Mouse (Mus musculus) stomach, embryonic 16.5 days (tissue): ENCODE measurements at regions not wholly inside any gene's neighbourhood (a gene's known extent, or its start where the extent isn't known, plus 50 kb on each side); places are given as distances from the start of the nearest gene placed in this dataset.

ENCODE experiments used
- ATAC-seq: fragments of 200-750 bp; cut with Nextera tagmentation; 2 replicates; pipeline ENCODE4 v1.8.0; 2017; ENCODE audit warnings: moderate number of reproducible peaks, moderate TSS enrichment; ENCODE audit not compliant: insufficient read depth, low FRiP score
- H3K27ac ChIP-seq: fragments of 300-500 bp; sonication (generic); 2 replicates; pipeline ENCODE4 v1.5.1; 2014; ENCODE audit warnings: low read length
- H3K27me3 ChIP-seq: fragments of 300-500 bp; sonication (generic); 2 replicates; pipeline ENCODE4 v1.6.1; 2014; ENCODE audit warnings: low read length, control low read depth, mixed read lengths; ENCODE audit not compliant: control insufficient read depth, insufficient read depth
- H3K36me3 ChIP-seq: fragments of 300-500 bp; sonication (generic); 2 replicates; pipeline ENCODE4 v1.6.1; 2014; ENCODE audit warnings: low read length; ENCODE audit not compliant: control insufficient read depth, insufficient read depth
- H3K4me1 ChIP-seq: fragments of 300-500 bp; sonication (generic); 2 replicates; pipeline ENCODE4 v1.6.1; 2014; ENCODE audit warnings: low read length, control low read depth, mixed read lengths; ENCODE audit not compliant: control insufficient read depth, insufficient read depth
- H3K4me2 ChIP-seq: fragments of 300-500 bp; sonication (generic); 2 replicates; pipeline ENCODE4 v1.6.1; 2014; ENCODE audit warnings: low read depth, low read length, mixed read lengths
- H3K4me3 ChIP-seq: fragments of 300-500 bp; sonication (generic); replicated peaks from 2 replicates; pipeline ENCODE4 v1.5.1; 2014; ENCODE audit warnings: mild to moderate bottlenecking, low read length
- H3K9ac ChIP-seq: fragments of 300-500 bp; sonication (generic); 2 replicates; pipeline ENCODE4 v1.6.1; 2014; ENCODE audit warnings: low read length
- H3K9me3 ChIP-seq: fragments of 300-500 bp; sonication (generic); replicated peaks from 2 replicates; pipeline ENCODE4 v1.6.1; 2016; ENCODE audit warnings: low read length, control low read depth; ENCODE audit not compliant: control insufficient read depth
- WGBS: fragments of 180-500 bp; shearing (Covaris S2); extraction: QIAGEN DNeasy Blood & Tissue Kit; methylation state at CpG from one replicate; pipeline ENCODE4 v1.1.7; 2014; 5-methylcytosine and 5-hydroxymethylcytosine counted together

DNA sequence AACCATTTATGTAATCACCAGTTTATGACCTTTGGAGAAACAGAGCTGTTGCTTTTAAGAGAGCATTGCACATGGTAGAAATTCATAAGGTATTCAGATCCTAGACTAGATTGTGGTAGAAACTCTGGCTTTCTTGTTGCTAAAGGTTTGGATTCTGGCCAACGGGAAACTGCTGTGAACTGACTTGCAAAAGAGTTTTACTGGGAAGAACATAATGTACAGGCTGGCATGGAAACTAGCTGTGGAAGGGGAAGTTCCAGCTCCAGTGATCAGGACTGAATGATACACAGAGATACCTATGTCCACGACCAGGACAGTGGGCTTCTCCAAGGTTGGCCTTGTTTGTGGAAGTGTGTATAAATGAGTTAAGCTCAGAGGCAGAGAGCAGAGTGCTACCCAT, 318.9 kb downstream of the Sv2b start:
- Histone ChIP-seq H3K27me3 (no peaks in the 10 kb centered on the region), H3K27ac (no peak overlapping the region), H3K9ac (no peak overlapping the region), H3K9me3 (no peaks in the 10 kb centered on the region), H3K4me1 (no peaks in the 10 kb centered on the region), H3K4me2 (no peak overlapping the region), H3K4me3 (no peak overlapping the region), H3K36me3 (no peaks in the 10 kb centered on the region)
- WGBS, result 67% methylated on average over 2 of the region's 2 CpGs
- no peak for ATAC-seq

DNA sequence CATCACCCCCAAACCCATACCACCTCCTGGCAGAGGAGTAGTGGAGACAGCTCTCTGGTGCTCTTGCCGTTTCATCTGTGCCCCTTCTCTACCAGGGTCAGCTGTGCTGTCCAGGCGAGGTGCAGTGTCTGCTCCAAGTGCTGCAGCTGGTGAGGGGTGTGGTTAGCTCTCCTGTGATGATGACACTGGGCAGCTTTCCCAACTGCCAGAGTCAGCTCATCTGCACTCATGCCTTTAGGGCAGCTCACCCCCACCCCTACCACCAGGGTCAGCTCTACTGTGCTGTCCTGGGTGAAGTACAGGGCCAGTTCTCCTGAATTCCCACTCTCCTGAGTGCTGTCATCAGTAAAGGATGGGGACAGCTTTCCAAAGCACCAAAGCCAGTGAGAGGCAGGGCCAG, 329.6 kb downstream of the Sv2b start:
- H3K27me3 ChIP-seq, result no peaks in the 10 kb centered on the region
- H3K9me3 ChIP-seq, result no peaks in the 10 kb centered on the region
- H3K4me3 ChIP-seq, result no peak overlapping the region
- ATAC-seq, result no peak
- H3K27ac ChIP-seq, result no peak overlapping the region
- no peaks in the 10 kb centered on the region for H3K4me1 ChIP-seq
- WGBS, result 25% methylated on average over 2 of the region's 2 CpGs
- H3K36me3 ChIP-seq, result no peaks in the 10 kb centered on the region
- H3K4me2 ChIP-seq, result no peak overlapping the region
- H3K9ac ChIP-seq, result no peak overlapping the region

DNA sequence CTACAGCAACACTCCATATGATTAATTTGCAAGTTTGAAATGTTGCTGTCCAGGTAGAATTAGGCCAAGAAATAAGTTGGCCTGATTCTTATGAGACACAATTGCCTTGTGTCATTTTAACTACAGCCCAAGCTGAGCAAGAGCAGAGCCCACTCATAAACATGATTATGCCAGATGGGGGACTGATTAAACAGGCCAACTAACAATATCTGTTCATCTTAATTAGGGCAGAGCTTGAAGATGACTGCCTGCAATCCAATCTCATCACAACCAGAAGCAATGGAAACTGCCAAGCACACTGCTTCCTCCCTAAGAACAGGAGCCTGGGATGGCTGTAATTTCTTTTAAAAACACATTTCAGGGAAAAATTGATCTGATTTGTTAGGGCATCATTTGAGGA, 333.1 kb downstream of the Sv2b start:
- Histone ChIP-seq H3K4me2 (no peak overlapping the region), H3K4me1 (no peaks in the 10 kb centered on the region), H3K36me3 (no peaks in the 10 kb centered on the region), H3K9me3 (no peaks in the 10 kb centered on the region), H3K9ac (no peak overlapping the region), H3K27ac (no peak overlapping the region), H3K27me3 (no peaks in the 10 kb centered on the region), H3K4me3 (no peak overlapping the region)
- no peak for ATAC-seq

- no peaks in the 10 kb centered on the region for H3K36me3 ChIP-seq
- H3K9ac ChIP-seq, result no peak overlapping the region
- H3K27ac ChIP-seq, result no peak overlapping the region
- no peak overlapping the region for H3K4me2 ChIP-seq
- H3K27me3 ChIP-seq, result no peaks in the 10 kb centered on the region
- no peaks in the 10 kb centered on the region for H3K4me1 ChIP-seq
- H3K9me3 ChIP-seq, result no peaks in the 10 kb centered on the region
- no peak for ATAC-seq
- WGBS, result 70% methylated on average over 3 of the region's 3 CpGs
- H3K4me3 ChIP-seq, result no peak overlapping the region
Measured at GRCm38 (mm10) chr7:74974448-74974847, 334.6 kb downstream of the Sv2b start.

DNA sequence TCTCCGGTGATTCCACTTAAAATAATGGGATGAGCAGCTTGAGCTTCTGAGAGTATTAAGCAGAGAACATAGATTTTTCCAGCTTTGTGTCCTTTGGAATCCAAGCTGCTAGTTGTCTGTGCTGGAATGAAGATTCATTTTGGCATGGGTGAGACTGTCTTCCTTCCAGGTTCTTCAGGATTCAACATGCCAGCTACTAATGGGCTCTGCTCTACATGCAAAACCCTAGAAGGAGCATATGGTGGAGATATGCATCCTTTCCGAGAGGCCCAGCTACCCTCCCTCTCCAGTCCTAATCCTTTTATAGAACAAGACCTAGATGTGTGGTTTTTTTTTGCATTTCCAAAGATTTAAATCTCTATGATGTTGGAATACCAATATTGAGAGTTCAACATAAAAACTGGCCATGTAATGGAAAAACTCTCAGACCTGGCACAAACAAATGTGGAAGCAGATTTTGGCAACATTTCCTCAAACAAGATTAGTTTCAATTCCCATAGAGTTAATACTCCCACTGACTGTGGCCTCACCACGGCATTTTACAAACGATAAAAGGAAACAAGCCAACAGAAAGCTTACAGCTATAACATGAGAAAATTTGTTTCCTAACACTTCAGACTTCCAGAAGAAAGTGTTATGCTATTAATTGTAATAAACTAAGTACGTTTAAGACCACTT, 364.5 kb downstream of the Sv2b start:
- Histone ChIP-seq H3K27me3 (no peaks in the 10 kb centered on the region), H3K4me3 (no peak overlapping the region), H3K9me3 (no peaks in the 10 kb centered on the region), H3K4me2 (no peak overlapping the region), H3K27ac (no peak overlapping the region), H3K36me3 (no peaks in the 10 kb centered on the region), H3K4me1 (no peaks in the 10 kb centered on the region), H3K9ac (no peak overlapping the region)
- WGBS, result 44% methylated on average over 5 of the region's 5 CpGs
- no peak for ATAC-seq

DNA sequence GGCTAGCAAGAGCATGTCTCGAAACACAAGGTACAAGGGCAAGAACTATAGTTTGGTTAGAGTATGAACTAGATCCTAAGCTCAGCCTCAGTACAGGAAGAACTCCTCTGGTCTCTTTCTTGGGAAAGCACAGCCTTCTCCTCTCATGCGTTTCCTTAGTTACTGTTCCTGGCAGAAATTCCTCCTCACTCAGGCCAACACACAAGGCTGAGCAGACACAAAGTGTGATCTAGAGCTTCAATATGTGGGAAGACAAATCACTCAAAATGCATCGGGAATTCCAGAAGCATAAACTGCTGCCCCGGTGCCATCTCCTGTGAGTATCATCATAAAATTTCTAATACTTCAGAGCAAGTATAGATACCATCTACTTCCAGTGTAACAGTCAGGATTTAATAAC, 366.1 kb downstream of the Sv2b start:
- Histone ChIP-seq H3K27me3 (no peaks in the 10 kb centered on the region), H3K9ac (no peak overlapping the region), H3K4me2 (no peak overlapping the region), H3K4me1 (no peaks in the 10 kb centered on the region), H3K4me3 (no peak overlapping the region), H3K27ac (no peak overlapping the region), H3K36me3 (no peaks in the 10 kb centered on the region), H3K9me3 (no peaks in the 10 kb centered on the region)
- ATAC-seq, result no peak
- WGBS, result 54% methylated on average over 4 of the region's 4 CpGs

- ATAC-seq, result no peak
- Histone ChIP-seq H3K9ac (no peak overlapping the region), H3K4me1 (no peaks in the 10 kb centered on the region), H3K9me3 (no peaks in the 10 kb centered on the region), H3K27ac (no peak overlapping the region), H3K4me2 (no peak overlapping the region), H3K36me3 (no peaks in the 10 kb centered on the region), H3K27me3 (no peaks in the 10 kb centered on the region), H3K4me3 (no peak overlapping the region)
- WGBS, result 42% methylated on average over 3 of the region's 3 CpGs
Measured at GRCm38 (mm10) chr7:74942146-74942545, 366.9 kb downstream of the Sv2b start.

GRCm38 (mm10) chr7:74929142-74929829, 374.7 kb upstream of the Slco3a1 start:
- ATAC-seq, result no peak
- Histone ChIP-seq H3K27me3 (no peaks in the 10 kb centered on the region), H3K9me3 (no peaks in the 10 kb centered on the region), H3K9ac (no peak overlapping the region), H3K27ac (no peak overlapping the region), H3K4me3 (no peak overlapping the region), H3K4me2 (no peak overlapping the region), H3K36me3 (no peaks in the 10 kb centered on the region), H3K4me1 (0 out of 2 replicates have a peak, but pooled peaks cover under 1% of the 10 kb centered on the region)
- 48% methylated on average over 8 of the region's 8 CpGs for WGBS

GRCm38 (mm10) chr7:74928226-74928927, 373.8 kb upstream of the Slco3a1 start:
- 64% methylated on average over 6 of the region's 6 CpGs for WGBS

More at GRCm38 (mm10) chr7:74928226-74928927, 373.8 kb upstream of the Slco3a1 start:
- ATAC-seq, result no peak
- H3K9ac ChIP-seq, result no peak overlapping the region
- no peaks in the 10 kb centered on the region for H3K27me3 ChIP-seq
- H3K4me3 ChIP-seq, result no peak overlapping the region
- no peaks in the 10 kb centered on the region for H3K36me3 ChIP-seq
- H3K27ac ChIP-seq, result no peak overlapping the region
- no peaks in the 10 kb centered on the region for H3K9me3 ChIP-seq
- no peak overlapping the region for H3K4me2 ChIP-seq
- no peaks in the 10 kb centered on the region for H3K4me1 ChIP-seq
